Mouse (Mus musculus) hindbrain, postnatal 0 days (tissue): ENCODE measurements around the gene Farp1. TPM values are rescaled to one million over a fixed set of nuclear protein-coding genes. Genes with fewer than 3 reads are reported as not detected.
A peak's percentile ranks its signal among the peaks of the same experiment; 100 is the strongest.

ENCODE experiments used
- ATAC-seq: fragments of 200-750 bp; cut with Nextera tagmentation; 2 replicates; pipeline ENCODE4 v1.8.0; 2017; ENCODE audit warnings: mild to moderate bottlenecking, moderate TSS enrichment, moderate library complexity
- DNase-seq: peaks from one replicate; pipeline ENCODE4 v3.0.0-alpha.2; 2015; ENCODE audit warnings: low spot score
- H3K27ac ChIP-seq: fragments of 300-500 bp; sonication (generic); 2 replicates; pipeline ENCODE4 v1.5.1; 2014; ENCODE audit warnings: mild to moderate bottlenecking
- H3K27me3 ChIP-seq: fragments of 300-500 bp; sonication (generic); 2 replicates; pipeline ENCODE4 v1.6.1; 2014; ENCODE audit warnings: low read length, mixed read lengths; ENCODE audit not compliant: insufficient read depth
- H3K36me3 ChIP-seq: fragments of 300-500 bp; sonication (generic); 2 replicates; pipeline ENCODE4 v1.6.1; 2014; ENCODE audit warnings: low read length, mixed read lengths; ENCODE audit not compliant: insufficient read depth
- H3K4me1 ChIP-seq: fragments of 300-500 bp; sonication (generic); 2 replicates; pipeline ENCODE4 v1.6.1; 2014; ENCODE audit warnings: antibody characterized with exemption, low read length, mixed read lengths; ENCODE audit not compliant: insufficient read depth
- H3K4me2 ChIP-seq: fragments of 300-500 bp; sonication (generic); 2 replicates; pipeline ENCODE4 v1.6.1; 2014; ENCODE audit warnings: low read depth, mild to moderate bottlenecking, low read length, moderate library complexity, mixed read lengths
- H3K4me3 ChIP-seq: fragments of 300-500 bp; sonication (generic); 2 replicates; pipeline ENCODE4 v1.5.1; 2014; ENCODE audit warnings: low read length
- H3K9ac ChIP-seq: fragments of 300-500 bp; sonication (generic); replicated peaks from 2 replicates; pipeline ENCODE4 v1.6.1; 2014; ENCODE audit warnings: mild to moderate bottlenecking, low read length, moderate library complexity, mixed read lengths
- H3K9me3 ChIP-seq: fragments of 300-500 bp; sonication (generic); 2 replicates; pipeline ENCODE4 v1.6.1; 2016; ENCODE audit warnings: low read length, mixed read lengths
- CTCF ChIP-seq: IDR thresholded peaks from 2 replicates; pipeline ENCODE4 v1.5.1; 2016; ENCODE audit warnings: antibody characterized with exemption, control low read depth, low read depth
- WGBS: fragments of 180-500 bp; shearing (Covaris S2); extraction: QIAGEN DNeasy Blood & Tissue Kit; methylation state at CpG from one replicate; pipeline ENCODE4 v1.1.7; 2014; 5-methylcytosine and 5-hydroxymethylcytosine counted together
- polyA plus RNA-seq: library from polyadenylated mRNA; unstranded; fragments of >200 nt; fragmentation: Nextera tagmentation; extraction: Ambion mirVana; gene quantifications from 2 replicates; pipeline ENCODE4 v1.2.1, GENCODE M21; 2015
- total RNA-seq: library from RNA; depleted of rRNA; stranded (reverse); fragments of >200 nt; gene quantifications from 2 replicates; pipeline ENCODE4 v1.2.3, GENCODE M21; 2014

The Farp1 gene
- total and polyA plus RNA-seq, 2 experiments from 2014 or later = 31.7 to 99.0 TPM

GRCm38 (mm10) chr14:121100829-121101228 lies 65.8 kb downstream of the Farp1 start:
- no peak overlapping the region for H3K4me2 ChIP-seq
- H3K9me3 ChIP-seq = no peaks in the 10 kb centered on the region
- peaks cover 2% of the 10 kb centered on the region for H3K4me1 ChIP-seq
- TF ChIP-seq CTCF = no peak
- no peak overlapping the region for H3K27ac ChIP-seq
- no peak overlapping the region for H3K9ac ChIP-seq
- no peaks in the 10 kb centered on the region; the same call in 1 of the 2 replicates for H3K36me3 ChIP-seq
- ATAC-seq = no peak
- no peak for DNase-seq
- 47% methylated on average over 2 of the region's 2 CpGs for WGBS
- H3K4me3 ChIP-seq = no peak overlapping the region
- no peaks in the 10 kb centered on the region for H3K27me3 ChIP-seq

- ATAC-seq (no peak), DNase-seq (no peak)
- Histone ChIP-seq H3K27me3 (no peaks in the 10 kb centered on the region), H3K36me3 (no peaks in the 10 kb centered on the region; the same call in 1 of the 2 replicates), H3K4me2 (no peak overlapping the region), H3K4me1 (peaks cover 2% of the 10 kb centered on the region), H3K27ac (no peak overlapping the region), H3K9me3 (no peaks in the 10 kb centered on the region), H3K4me3 (no peak overlapping the region), H3K9ac (no peak overlapping the region)
- no peak for TF ChIP-seq CTCF
- 87% methylated on average over 5 of the region's 5 CpGs for WGBS
Observed at GRCm38 (mm10) chr14:121101531-121101930, 66.5 kb downstream of the Farp1 start.

GRCm38 (mm10) chr14:121102599-121102998 lies 67.6 kb downstream of the Farp1 start:
- H3K27ac ChIP-seq = no peak overlapping the region
- no peak for DNase-seq
- H3K9ac ChIP-seq = no peak overlapping the region
- H3K4me1 ChIP-seq = no peaks in the 10 kb centered on the region; the same call in 1 of the 2 replicates
- H3K4me3 ChIP-seq = no peak overlapping the region
- no peak for ATAC-seq
- H3K9me3 ChIP-seq = no peaks in the 10 kb centered on the region
- WGBS = 72% methylated on average over 5 of the region's 5 CpGs
- no peaks in the 10 kb centered on the region; the same call in 1 of the 2 replicates for H3K36me3 ChIP-seq
- H3K4me2 ChIP-seq = no peak overlapping the region
- TF ChIP-seq CTCF = no peak
- H3K27me3 ChIP-seq = no peaks in the 10 kb centered on the region

- H3K27ac ChIP-seq = no peak overlapping the region
- DNase-seq (no peak), ATAC-seq (no peak)
- H3K36me3 ChIP-seq = no peaks in the 10 kb centered on the region; the same call in 1 of the 2 replicates
- H3K4me3 ChIP-seq = no peak overlapping the region
- H3K9ac ChIP-seq = no peak overlapping the region
- H3K9me3 ChIP-seq = no peaks in the 10 kb centered on the region
- peaks cover 4% of the 10 kb centered on the region; the same call in 1 of the 2 replicates for H3K4me1 ChIP-seq
- TF ChIP-seq CTCF = no peak
- WGBS = 60% methylated on average over 9 of the region's 9 CpGs
- H3K27me3 ChIP-seq = no peaks in the 10 kb centered on the region
- H3K4me2 ChIP-seq = no peak overlapping the region
Observed at GRCm38 (mm10) chr14:121103459-121103858, 68.5 kb downstream of the Farp1 start.

- no peak for TF ChIP-seq CTCF
- H3K9ac ChIP-seq = no peak overlapping the region
- no peak for ATAC-seq
- H3K27me3 ChIP-seq = no peaks in the 10 kb centered on the region
- no peak overlapping the region for H3K4me3 ChIP-seq
- no peak for DNase-seq
- no peaks in the 10 kb centered on the region; the same call in 1 of the 2 replicates for H3K36me3 ChIP-seq
- 67% methylated on average over 7 of the region's 7 CpGs for WGBS
- no peak overlapping the region for H3K4me2 ChIP-seq
- H3K27ac ChIP-seq = no peak overlapping the region
- H3K9me3 ChIP-seq = no peaks in the 10 kb centered on the region
- peaks cover 4% of the 10 kb centered on the region; the same call in 1 of the 2 replicates for H3K4me1 ChIP-seq
Observed at GRCm38 (mm10) chr14:121104760-121105329, 69.8 kb downstream of the Farp1 start.

GRCm38 (mm10) chr14:121106906-121107305 lies 71.9 kb downstream of the Farp1 start:
- 61% methylated on average over 4 of the region's 4 CpGs for WGBS
- ATAC-seq = no peak
- no peak for TF ChIP-seq CTCF

GRCm38 (mm10) chr14:121107707-121108285 lies 72.8 kb downstream of the Farp1 start:
- ATAC-seq (no peak), DNase-seq (no peak)
- Histone ChIP-seq H3K4me1 (peaks cover 4% of the 10 kb centered on the region; the same call in 1 of the 2 replicates), H3K27ac (peak overlapping the region; percentile 58; the same call in 1 of the 2 replicates), H3K9me3 (no peaks in the 10 kb centered on the region), H3K4me2 (no peak overlapping the region), H3K27me3 (no peaks in the 10 kb centered on the region), H3K36me3 (no peaks in the 10 kb centered on the region; the same call in 1 of the 2 replicates), H3K4me3 (no peak overlapping the region), H3K9ac (no peak overlapping the region)
- TF ChIP-seq CTCF = no peak
- 79% methylated on average over 10 of the region's 10 CpGs for WGBS

More at GRCm38 (mm10) chr14:121106906-121107305, 71.9 kb downstream of the Farp1 start:
- Histone ChIP-seq H3K27ac (no peak overlapping the region), H3K9me3 (no peaks in the 10 kb centered on the region), H3K4me2 (no peak overlapping the region), H3K27me3 (no peaks in the 10 kb centered on the region), H3K4me3 (no peak overlapping the region), H3K36me3 (no peaks in the 10 kb centered on the region; the same call in 1 of the 2 replicates), H3K4me1 (peaks cover 4% of the 10 kb centered on the region; the same call in 1 of the 2 replicates), H3K9ac (no peak overlapping the region)
- DNase-seq = no peak
